Mouse (Mus musculus) cerebellum, adult 2 months (tissue): ENCODE results near the gene Ccdc47. TPM values are rescaled to one million over a fixed set of nuclear protein-coding genes. Genes with fewer than 3 reads are reported as not detected.
A peak's percentile ranks its signal among the peaks of the same experiment; 100 is the strongest.

ENCODE experiments used
- DNase-seq, 2 experiments: peaks; one replicate each; pipeline ENCODE4 v3.0.0; 2021
- H3K27ac ChIP-seq: fragments of 200-500 bp; 2 replicates; pipeline ENCODE4 v1.5.1; 2012; ENCODE audit warnings: low read length, control low read depth, inconsistent platforms; ENCODE audit not compliant: insufficient read depth
- H3K27me3 ChIP-seq: fragments of 200-500 bp; 2 replicates; pipeline ENCODE4 v1.6.1; 2012; ENCODE audit warnings: inconsistent platforms, mild to moderate bottlenecking, low read length, moderate library complexity; ENCODE audit not compliant: control insufficient read depth, insufficient read depth
- H3K4me1 ChIP-seq: fragments of 200-500 bp; 2 replicates; pipeline ENCODE4 v1.6.1; 2011; ENCODE audit warnings: low read length; ENCODE audit not compliant: control insufficient read depth, insufficient read depth
- H3K4me3 ChIP-seq: fragments of 200-500 bp; replicated peaks from 2 replicates; pipeline ENCODE3; 2011; ENCODE audit warnings: mild to moderate bottlenecking, low read depth, low read length, control low read depth; ENCODE audit not compliant: insufficient read depth
- CTCF ChIP-seq: fragments of 200-500 bp; IDR thresholded peaks from 2 replicates; pipeline ENCODE4 v1.5.1; 2011; ENCODE audit warnings: low read depth, mild to moderate bottlenecking, control low read depth, low read length, moderate library complexity, borderline replicate concordance; ENCODE audit not compliant: insufficient read depth
- POLR2A ChIP-seq: fragments of 200-500 bp; IDR thresholded peaks from 2 replicates; pipeline ENCODE4 v1.6.1; 2011; ENCODE audit warnings: low read length, control low read depth, borderline replicate concordance; ENCODE audit not compliant: insufficient read depth
- WGBS: fragments of 180-500 bp; shearing (Covaris S2); methylation state at CpG from one replicate; pipeline ENCODE4 v1.1.7; 2018; 5-methylcytosine and 5-hydroxymethylcytosine counted together
- polyA plus RNA-seq: library from polyadenylated mRNA; depleted of rRNA; stranded (reverse); fragments of >200 nt; gene quantifications from 2 replicates; pipeline ENCODE4 v1.2.3, GENCODE M21; 2012; rRNA removed

Ccdc47 gene
- polyA plus RNA-seq, 1 experiment, result 88.8 TPM

- no peak overlapping the region for H3K4me3 ChIP-seq
- TF ChIP-seq POLR2A, result no peak
- no peak for TF ChIP-seq CTCF
- DNase-seq, result no peak
- 95% methylated on average over 3 of the region's 3 CpGs for WGBS
- peak overlapping the region; percentile 34 for H3K27ac ChIP-seq
- H3K4me1 ChIP-seq, result peaks cover 13% of the 10 kb centered on the region
- no peaks in the 10 kb centered on the region for H3K27me3 ChIP-seq
Observed at GRCm38 (mm10) chr11:106151219-106151618, 64.9 kb downstream of the Ccdc47 start.

Other genes with a start within 250 kb of the Ccdc47 start
- 13.6 and 19.7 TPM in 2 replicates for gene Ace, start 248.4 kb downstream of the Ccdc47 start, polyA plus RNA-seq
- not detected in 2 replicates for gene Ace3, start 221.7 kb downstream of the Ccdc47 start, polyA plus RNA-seq
- 1.3 and 1.4 TPM in 2 replicates for gene Kcnh6, start 208.2 kb downstream of the Ccdc47 start, polyA plus RNA-seq
- gene Dcaf7, start 179.5 kb downstream of the Ccdc47 start, polyA plus RNA-seq, result 86.9 and 89.6 TPM in 2 replicates
- gene Taco1, start 150.3 kb downstream of the Ccdc47 start, polyA plus RNA-seq, result 14.3 and 17.7 TPM in 2 replicates
- gene Map3k3, start 131.7 kb downstream of the Ccdc47 start, polyA plus RNA-seq, result 33.8 and 34.0 TPM in 2 replicates
- gene Gm10840, start 55.5 kb downstream of the Ccdc47 start, polyA plus RNA-seq, result not detected in 2 replicates
- 36.1 and 41.1 TPM in 2 replicates for gene Limd2, start 55.5 kb downstream of the Ccdc47 start, polyA plus RNA-seq
- 58.2 and 65.4 TPM in 2 replicates for gene Strada, start 14.2 kb downstream of the Ccdc47 start, polyA plus RNA-seq
- gene Ddx42, start 582 bp upstream of the Ccdc47 start, polyA plus RNA-seq, result 45.4 and 45.6 TPM in 2 replicates
- gene Ftsj3, start 39.7 kb upstream of the Ccdc47 start, polyA plus RNA-seq, result 21.3 and 22.8 TPM in 2 replicates
- gene Psmc5, start 39.8 kb upstream of the Ccdc47 start, polyA plus RNA-seq, result 307 and 343 TPM in 2 replicates
- 114 and 144 TPM in 2 replicates for gene Smarcd2, start 56.6 kb upstream of the Ccdc47 start, polyA plus RNA-seq
- gene Tcam1, start 60.3 kb upstream of the Ccdc47 start, polyA plus RNA-seq, result 0.36 and 0.43 TPM in 2 replicates
- gene Gh, start 85.5 kb upstream of the Ccdc47 start, polyA plus RNA-seq, result not detected in 2 replicates
- 0.38 and 0.70 TPM in 2 replicates for gene Cd79b, start 98.4 kb upstream of the Ccdc47 start, polyA plus RNA-seq
- gene Scn4a, start 136.9 kb upstream of the Ccdc47 start, polyA plus RNA-seq, result 0.02 and 0.16 TPM in 2 replicates
- 0.87 and 0.89 TPM in 2 replicates for gene Prr29, start 149.1 kb upstream of the Ccdc47 start, polyA plus RNA-seq
- gene Icam2, start 171.7 kb upstream of the Ccdc47 start, polyA plus RNA-seq, result 6.8 and 7.0 TPM in 2 replicates